Mouse (Mus musculus): ENCODE results near the gene Helz. TPM values are rescaled to one million over a fixed set of nuclear protein-coding genes. Genes with fewer than 3 reads are reported as not detected.

Helz gene
- polyA plus RNA-seq, 1 experiment from 2014 or later: 22.9 TPM

Small RNA genes lying within 50 kb of the gene (microRNA-seq; reads per million reads assigned to microRNA genes)
- gene Mir6932: not detected

Other genes with a start within 250 kb of the Helz start
- gene Pitpnc1, start 77.2 kb upstream of the Helz start, polyA plus RNA-seq (2015; fragmentation: Nextera tagmentation; extraction: Ambion mirVana): 21.3 and 21.5 TPM in 2 replicates
- gene Psmd12, start 68.4 kb upstream of the Helz start, polyA plus RNA-seq (2015; fragmentation: Nextera tagmentation; extraction: Ambion mirVana): 178 and 184 TPM in 2 replicates
- gene Cacng1, start 168.6 kb downstream of the Helz start, polyA plus RNA-seq (2015; fragmentation: Nextera tagmentation; extraction: Ambion mirVana): 1.3 and 2.9 TPM in 2 replicates
- gene Cacng4, start 246.6 kb downstream of the Helz start, polyA plus RNA-seq (2015; fragmentation: Nextera tagmentation; extraction: Ambion mirVana): 2.5 and 3.3 TPM in 2 replicates

Data from kidney, embryonic 15.5 days (tissue).